Mouse (Mus musculus) neural tube, embryonic 15.5 days (tissue): ENCODE measurements at regions not wholly inside any gene's neighbourhood (a gene's known extent, or its start where the extent isn't known, plus 50 kb on each side); places are given as distances from the start of the nearest gene placed in this dataset.

Experiments used
- ATAC-seq: fragments of 200-750 bp; cut with Nextera tagmentation; 2 replicates; pipeline ENCODE4 v1.8.0; 2017; ENCODE audit warnings: mild to moderate bottlenecking, moderate TSS enrichment, moderate library complexity; ENCODE audit not compliant: low FRiP score
- H3K27ac ChIP-seq: fragments of 300-500 bp; sonication (generic); replicated peaks from 2 replicates; pipeline ENCODE4 v1.5.1; 2015; ENCODE audit warnings: mild to moderate bottlenecking, inconsistent platforms
- H3K27me3 ChIP-seq: fragments of 300-500 bp; sonication (generic); replicated peaks from 2 replicates; pipeline ENCODE4 v1.6.1; 2015; ENCODE audit warnings: inconsistent platforms
- H3K36me3 ChIP-seq: fragments of 300-500 bp; sonication (generic); 2 replicates; pipeline ENCODE4 v1.6.1; 2015; ENCODE audit warnings: inconsistent platforms
- H3K4me1 ChIP-seq: fragments of 300-500 bp; sonication (generic); 2 replicates; pipeline ENCODE4 v1.6.1; 2015; ENCODE audit warnings: inconsistent platforms
- H3K4me2 ChIP-seq: fragments of 300-500 bp; sonication (generic); 2 replicates; pipeline ENCODE4 v1.6.1; 2015; ENCODE audit warnings: inconsistent platforms, mild to moderate bottlenecking, moderate library complexity
- H3K4me3 ChIP-seq: fragments of 300-500 bp; sonication (generic); replicated peaks from 2 replicates; pipeline ENCODE4 v1.5.1; 2015; ENCODE audit warnings: mild to moderate bottlenecking, inconsistent platforms
- H3K9ac ChIP-seq: fragments of 300-500 bp; sonication (generic); replicated peaks from 2 replicates; pipeline ENCODE4 v1.6.1; 2015; ENCODE audit warnings: mild to moderate bottlenecking, inconsistent platforms
- H3K9me3 ChIP-seq: fragments of 300-500 bp; sonication (generic); replicated peaks from 2 replicates; pipeline ENCODE4 v1.6.1; 2016; ENCODE audit warnings: inconsistent platforms
- WGBS: fragments of 180-500 bp; shearing (Covaris S2); methylation state at CpG from one replicate; pipeline ENCODE4 v1.1.7; 2015; ENCODE audit warnings: mixed read lengths; 5-methylcytosine and 5-hydroxymethylcytosine counted together

DNA sequence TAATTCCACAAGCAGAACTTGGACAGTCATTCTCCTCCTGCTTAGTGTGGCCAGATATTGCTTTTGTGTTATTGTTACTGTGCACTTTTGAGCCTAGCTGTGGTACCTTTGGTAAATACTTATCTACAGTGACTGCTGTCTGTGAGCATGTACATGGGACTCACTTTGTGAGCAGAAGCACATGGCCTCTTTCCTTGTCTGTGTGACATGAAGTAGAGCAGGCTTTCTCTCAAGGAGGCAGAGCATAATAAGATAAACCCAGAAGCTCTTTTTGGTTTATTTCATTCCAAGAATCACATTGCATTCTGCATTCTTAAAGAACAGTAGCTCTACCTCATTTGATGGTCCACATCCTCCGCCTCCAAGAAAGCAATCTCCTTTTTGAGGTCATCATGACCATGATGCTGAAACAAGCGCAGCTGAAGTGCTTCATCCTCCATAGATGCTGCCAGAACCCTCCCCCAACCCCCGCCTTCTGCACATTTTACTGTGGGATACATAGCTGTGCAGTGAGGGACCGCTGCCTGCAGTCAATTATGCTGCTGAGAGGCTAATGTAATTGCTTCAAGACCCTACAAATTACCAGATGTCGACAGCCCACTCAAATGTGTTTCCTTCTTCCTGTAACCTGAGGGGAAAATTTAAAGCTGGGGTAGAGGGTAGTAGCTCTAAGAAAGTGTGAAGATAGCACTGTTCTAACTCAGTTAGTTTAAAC lies 463.0 kb upstream of the Sphkap start:
- ATAC-seq: peak; percentile 86
- Histone ChIP-seq H3K4me2 (no peak overlapping the region), H3K4me3 (no peak overlapping the region), H3K9me3 (no peaks in the 10 kb centered on the region), H3K36me3 (no peaks in the 10 kb centered on the region), H3K27ac (no peak overlapping the region; the same call in 1 of the 2 replicates), H3K4me1 (peaks cover 5% of the 10 kb centered on the region), H3K9ac (no peak overlapping the region), H3K27me3 (no peaks in the 10 kb centered on the region)
- WGBS: 21% methylated on average over 5 of the region's 5 CpGs

- 75% methylated on average over 2 of the region's 2 CpGs for WGBS
- no peak overlapping the region for H3K27ac ChIP-seq
- H3K9ac ChIP-seq: no peak overlapping the region
- no peak overlapping the region for H3K4me2 ChIP-seq
- peaks cover 5% of the 10 kb centered on the region for H3K4me1 ChIP-seq
- H3K36me3 ChIP-seq: no peaks in the 10 kb centered on the region
- no peak overlapping the region for H3K4me3 ChIP-seq
- no peaks in the 10 kb centered on the region for H3K27me3 ChIP-seq
- ATAC-seq: no peak
- no peaks in the 10 kb centered on the region for H3K9me3 ChIP-seq
Measured at GRCm38 (mm10) chr1:83869046-83869445, 461.0 kb upstream of the Sphkap start.

DNA sequence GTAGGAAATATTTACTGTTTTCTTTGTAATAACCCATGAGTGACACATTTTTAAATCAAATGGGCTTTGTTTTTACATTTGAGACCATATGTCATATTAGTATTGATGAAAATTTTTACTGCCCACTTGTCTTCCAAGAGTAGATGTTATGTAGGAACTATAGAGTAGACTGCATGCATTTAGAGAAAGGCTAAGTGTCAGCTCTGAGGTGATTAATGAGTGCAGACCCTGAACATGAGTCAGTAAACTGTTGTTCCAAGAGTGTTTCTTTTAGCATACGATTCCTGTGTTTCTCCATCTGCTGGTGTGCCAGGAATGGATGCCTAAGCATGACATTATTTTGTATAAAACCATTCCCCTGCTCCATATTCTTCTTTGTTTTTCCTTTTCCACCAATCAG lies 454.5 kb upstream of the Sphkap start:
- Histone ChIP-seq H3K4me2 (no peak overlapping the region), H3K9me3 (no peaks in the 10 kb centered on the region), H3K9ac (no peak overlapping the region), H3K4me3 (no peak overlapping the region), H3K27ac (no peak overlapping the region), H3K4me1 (peaks cover 4% of the 10 kb centered on the region; the same call in 1 of the 2 replicates), H3K27me3 (no peaks in the 10 kb centered on the region), H3K36me3 (no peaks in the 10 kb centered on the region)
- WGBS: 13% methylated on average over 1 of the region's 1 CpGs
- ATAC-seq: no peak

DNA sequence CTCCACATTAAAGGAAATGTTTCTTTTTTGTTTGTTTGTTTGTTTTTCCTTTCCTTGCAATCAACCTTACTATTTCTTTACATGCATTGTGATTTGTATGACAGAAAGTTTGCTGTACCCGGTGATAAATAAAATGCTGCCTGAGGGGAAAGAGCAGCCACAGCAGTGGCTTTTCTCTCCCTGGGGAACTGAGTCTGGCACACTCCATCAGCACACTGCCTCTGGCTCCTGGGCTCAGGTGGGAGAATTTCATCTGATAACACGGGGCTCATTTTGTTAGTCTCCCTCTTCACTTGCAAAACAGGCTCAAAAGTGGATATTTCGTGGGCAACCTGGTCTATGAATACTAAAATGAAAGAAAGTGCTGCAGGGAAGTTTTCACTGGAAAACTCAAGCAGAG lies 454.1 kb upstream of the Sphkap start:
- no peak overlapping the region for H3K27ac ChIP-seq
- 27% methylated on average over 3 of the region's 3 CpGs for WGBS
- no peak overlapping the region for H3K4me3 ChIP-seq
- no peaks in the 10 kb centered on the region for H3K36me3 ChIP-seq
- no peaks in the 10 kb centered on the region for H3K27me3 ChIP-seq
- no peak overlapping the region for H3K9ac ChIP-seq
- ATAC-seq: no peak
- H3K9me3 ChIP-seq: no peaks in the 10 kb centered on the region
- peaks cover 4% of the 10 kb centered on the region; the same call in 1 of the 2 replicates for H3K4me1 ChIP-seq
- no peak overlapping the region for H3K4me2 ChIP-seq

GRCm38 (mm10) chr1:83859732-83860424 lies 451.9 kb upstream of the Sphkap start:
- H3K4me1 ChIP-seq: peaks cover 4% of the 10 kb centered on the region; the same call in 1 of the 2 replicates
- WGBS: 93% methylated on average over 3 of the region's 3 CpGs
- no peak for ATAC-seq

GRCm38 (mm10) chr1:83853996-83854395 lies 446.0 kb upstream of the Sphkap start:
- Histone ChIP-seq H3K36me3 (no peaks in the 10 kb centered on the region), H3K9me3 (no peaks in the 10 kb centered on the region), H3K4me2 (no peak overlapping the region), H3K27me3 (no peaks in the 10 kb centered on the region), H3K27ac (no peak overlapping the region), H3K4me1 (no peaks in the 10 kb centered on the region), H3K9ac (no peak overlapping the region), H3K4me3 (no peak overlapping the region)
- ATAC-seq: no peak
- 95% methylated on average over 5 of the region's 5 CpGs for WGBS

More at GRCm38 (mm10) chr1:83859732-83860424, 451.9 kb upstream of the Sphkap start:
- Histone ChIP-seq H3K9ac (no peak overlapping the region), H3K9me3 (no peaks in the 10 kb centered on the region), H3K27me3 (no peaks in the 10 kb centered on the region), H3K4me3 (no peak overlapping the region), H3K27ac (no peak overlapping the region), H3K4me2 (no peak overlapping the region), H3K36me3 (no peaks in the 10 kb centered on the region)

DNA sequence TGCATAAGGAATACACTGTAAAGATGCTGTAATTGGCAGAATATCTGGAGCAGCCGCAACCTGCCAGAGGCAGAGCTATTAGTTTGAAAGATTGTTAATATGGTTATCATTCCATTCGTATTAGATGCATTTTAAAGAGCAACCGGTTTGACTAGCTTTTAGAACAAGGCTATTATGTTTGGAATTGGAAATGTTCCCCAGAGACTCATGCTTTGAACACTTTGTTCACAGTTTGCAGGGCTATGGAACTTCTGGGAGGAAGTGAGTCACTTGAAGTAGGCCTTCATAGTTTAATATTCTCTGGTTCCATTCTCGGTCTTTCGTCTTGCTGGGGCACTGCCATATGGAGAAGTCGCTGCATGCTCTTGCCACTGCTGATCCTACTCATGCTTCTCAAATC lies 443.1 kb upstream of the Sphkap start:
- H3K4me3 ChIP-seq: no peak overlapping the region
- H3K9me3 ChIP-seq: no peaks in the 10 kb centered on the region
- no peak overlapping the region for H3K4me2 ChIP-seq
- no peak overlapping the region for H3K9ac ChIP-seq
- ATAC-seq: no peak
- 64% methylated on average over 6 of the region's 6 CpGs for WGBS
- no peaks in the 10 kb centered on the region for H3K4me1 ChIP-seq
- H3K27me3 ChIP-seq: no peaks in the 10 kb centered on the region
- H3K27ac ChIP-seq: no peak overlapping the region
- no peaks in the 10 kb centered on the region for H3K36me3 ChIP-seq

DNA sequence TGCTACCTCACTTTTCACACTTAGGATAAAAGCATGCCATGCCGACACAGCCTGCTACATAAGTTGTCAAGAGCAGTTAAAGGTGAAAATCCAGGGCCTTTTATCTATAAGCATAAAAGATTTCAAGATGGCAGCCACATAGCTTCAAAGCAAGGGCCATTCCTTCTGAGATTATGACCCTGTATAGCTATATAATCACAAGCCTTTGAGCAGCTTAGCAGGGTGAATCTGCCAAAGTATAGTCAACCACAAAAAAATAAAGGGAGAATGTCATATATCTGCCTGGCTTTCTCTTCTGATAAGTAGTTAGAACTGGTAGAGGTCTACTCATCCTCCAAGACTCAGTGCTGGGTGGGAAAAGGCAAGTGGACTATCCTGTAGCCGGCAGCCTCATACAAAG lies 440.4 kb upstream of the Sphkap start:
- H3K27me3 ChIP-seq: no peaks in the 10 kb centered on the region
- H3K4me1 ChIP-seq: no peaks in the 10 kb centered on the region
- H3K9me3 ChIP-seq: no peaks in the 10 kb centered on the region
- no peak overlapping the region for H3K4me3 ChIP-seq
- no peak overlapping the region for H3K4me2 ChIP-seq
- H3K9ac ChIP-seq: no peak overlapping the region
- H3K36me3 ChIP-seq: no peaks in the 10 kb centered on the region
- 93% methylated on average over 2 of the region's 2 CpGs for WGBS
- no peak for ATAC-seq
- H3K27ac ChIP-seq: no peak overlapping the region

DNA sequence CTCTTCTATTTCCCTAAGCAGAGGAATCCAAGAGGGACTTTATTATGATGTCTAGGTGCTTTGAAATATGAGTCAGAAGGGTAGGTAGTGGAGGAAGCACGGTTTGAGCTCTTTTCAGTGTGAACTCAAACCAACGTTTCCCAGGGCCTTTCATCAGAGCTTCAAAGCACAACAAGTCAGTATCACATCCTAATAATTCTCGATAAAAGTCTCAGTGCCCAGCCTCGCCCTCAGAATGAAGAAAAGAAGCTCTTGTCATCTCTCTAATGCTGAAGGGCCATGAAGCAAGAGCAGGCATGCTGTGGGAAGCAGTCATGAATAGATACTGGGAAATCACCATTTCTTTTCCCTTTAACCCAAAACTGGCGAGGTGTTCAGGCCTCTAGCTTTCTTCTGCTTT lies 440.0 kb upstream of the Sphkap start:
- WGBS: 79% methylated on average over 5 of the region's 5 CpGs
- Histone ChIP-seq H3K27ac (no peak overlapping the region), H3K27me3 (no peaks in the 10 kb centered on the region), H3K4me2 (no peak overlapping the region), H3K9ac (no peak overlapping the region), H3K4me1 (no peaks in the 10 kb centered on the region), H3K9me3 (no peaks in the 10 kb centered on the region), H3K4me3 (no peak overlapping the region), H3K36me3 (no peaks in the 10 kb centered on the region)
- ATAC-seq: no peak

- Histone ChIP-seq H3K36me3 (no peaks in the 10 kb centered on the region), H3K4me1 (no peaks in the 10 kb centered on the region), H3K9me3 (no peaks in the 10 kb centered on the region), H3K9ac (no peak overlapping the region), H3K27me3 (no peaks in the 10 kb centered on the region), H3K4me2 (no peak overlapping the region), H3K4me3 (no peak overlapping the region), H3K27ac (no peak overlapping the region)
- ATAC-seq: peak; percentile 50; the same call in 1 of the 2 replicates
- WGBS: 33% methylated on average over 4 of the region's 4 CpGs
Measured at GRCm38 (mm10) chr1:83844827-83845379, 436.9 kb upstream of the Sphkap start.

GRCm38 (mm10) chr1:83835965-83836364 lies 428.0 kb upstream of the Sphkap start:
- no peak for ATAC-seq
- Histone ChIP-seq H3K4me2 (no peak overlapping the region), H3K27ac (no peak overlapping the region), H3K9ac (no peak overlapping the region), H3K27me3 (no peaks in the 10 kb centered on the region), H3K4me1 (no peaks in the 10 kb centered on the region), H3K9me3 (no peaks in the 10 kb centered on the region), H3K4me3 (no peak overlapping the region), H3K36me3 (no peaks in the 10 kb centered on the region)
- WGBS: 78% methylated on average over 6 of the region's 6 CpGs

GRCm38 (mm10) chr1:83832946-83833345 lies 424.9 kb upstream of the Sphkap start:
- Histone ChIP-seq H3K4me3 (no peak overlapping the region), H3K9me3 (no peaks in the 10 kb centered on the region), H3K4me1 (no peaks in the 10 kb centered on the region), H3K9ac (no peak overlapping the region), H3K27ac (no peak overlapping the region), H3K27me3 (no peaks in the 10 kb centered on the region), H3K36me3 (no peaks in the 10 kb centered on the region), H3K4me2 (no peak overlapping the region)
- WGBS: 91% methylated on average over 3 of the region's 3 CpGs
- no peak for ATAC-seq
